Mouse (Mus musculus) liver, adult 2 months (tissue): Measurements from ENCODE around the gene Nup107.

ENCODE experiments used
- CTCF ChIP-seq: fragments of 200-500 bp; IDR thresholded peaks from 2 replicates; pipeline ENCODE4 v1.5.1; 2011; ENCODE audit warnings: low read depth, low read length, control low read depth
- POLR2A ChIP-seq: fragments of 200-500 bp; IDR thresholded peaks from 2 replicates; pipeline ENCODE4 v1.6.1; 2011; ENCODE audit warnings: low read length, control low read depth; ENCODE audit not compliant: insufficient read depth; ENCODE audit errors: extremely low read depth

DNA sequence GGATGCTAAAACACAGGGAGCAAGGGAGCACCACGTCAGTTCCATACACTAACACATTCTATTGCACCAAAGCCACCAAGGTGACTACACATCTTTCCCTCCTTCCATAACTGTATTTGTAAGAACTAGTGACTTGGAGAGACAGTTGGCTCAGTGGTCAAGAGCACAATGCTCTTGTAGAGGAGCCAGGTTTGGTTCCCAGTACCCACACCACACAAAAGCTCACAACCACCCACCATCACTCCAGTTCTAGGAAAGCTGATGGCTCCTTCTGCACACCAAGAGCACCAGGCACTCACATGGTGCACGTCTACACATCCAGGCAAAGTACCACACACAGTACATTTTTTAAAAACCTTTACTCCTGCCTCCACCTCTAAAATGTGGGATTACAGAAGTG, 10.4 kb downstream of the Nup107 start:
- TF ChIP-seq CTCF (no peak), POLR2A (no peak)
